Mouse (Mus musculus) midbrain, embryonic 10.5 days (tissue): ENCODE data around the gene Ptgdr2. TPM values are rescaled to one million over a fixed set of nuclear protein-coding genes. Genes with fewer than 3 reads are reported as not detected.
A peak's percentile ranks its signal among the peaks of the same experiment; 100 is the strongest.

Experiments used
- DNase-seq: peaks from one replicate; pipeline ENCODE4 v3.0.0-alpha.2; 2017; ENCODE audit warnings: low spot score
- H3K27ac ChIP-seq: fragments of 300-500 bp; sonication (generic); replicated peaks from 2 replicates; pipeline ENCODE4 v1.5.1; 2016; ENCODE audit warnings: mild to moderate bottlenecking
- H3K27me3 ChIP-seq: fragments of 300-500 bp; sonication (generic); 2 replicates; pipeline ENCODE4 v1.6.1; 2016; ENCODE audit warnings: low read depth, mild to moderate bottlenecking; ENCODE audit not compliant: poor library complexity, severe bottlenecking
- H3K36me3 ChIP-seq: fragments of 300-500 bp; sonication (generic); 2 replicates; pipeline ENCODE4 v1.6.1; 2016; ENCODE audit warnings: mild to moderate bottlenecking, moderate library complexity
- H3K4me1 ChIP-seq: fragments of 300-500 bp; sonication (generic); 2 replicates; pipeline ENCODE4 v1.6.1; 2016
- H3K4me3 ChIP-seq: fragments of 300-500 bp; sonication (generic); 2 replicates; pipeline ENCODE4 v1.5.1; 2016; ENCODE audit warnings: mild to moderate bottlenecking, moderate library complexity
- H3K9me3 ChIP-seq: fragments of 300-500 bp; sonication (generic); replicated peaks from 2 replicates; pipeline ENCODE4 v1.6.1; 2016; ENCODE audit warnings: mild to moderate bottlenecking
- WGBS: fragments of 180-500 bp; shearing (Covaris S2); methylation state at CpG from one replicate; pipeline ENCODE4 v1.1.7; 2016; 5-methylcytosine and 5-hydroxymethylcytosine counted together
- polyA plus RNA-seq: library from polyadenylated mRNA; unstranded; fragments of >200 nt; fragmentation: Nextera tagmentation; extraction: Ambion mirVana; gene quantifications from 2 replicates; pipeline ENCODE4 v1.2.1, GENCODE M21; 2016

Ptgdr2 gene
- polyA plus RNA-seq, 1 experiment from 2014 or later, result 0.04 TPM

- H3K9me3 ChIP-seq, result no peaks in the 10 kb centered on the region; the same call in 1 of the 2 replicates
- peak; percentile 87 for DNase-seq
- WGBS, result 16% methylated on average over 37 of the region's 37 CpGs
- H3K4me3 ChIP-seq, result peak overlapping the region; percentile 57
- H3K4me1 ChIP-seq, result peaks cover 22% of the 10 kb centered on the region
- H3K27ac ChIP-seq, result peak overlapping the region; percentile 91
- peaks cover 38% of the 10 kb centered on the region for H3K36me3 ChIP-seq
- peaks cover 41% of the 10 kb centered on the region for H3K27me3 ChIP-seq
These were observed 3.3 kb downstream of the Ptgdr2 start for GRCm38 (mm10) chr19:10940097-10940800.

DNA sequence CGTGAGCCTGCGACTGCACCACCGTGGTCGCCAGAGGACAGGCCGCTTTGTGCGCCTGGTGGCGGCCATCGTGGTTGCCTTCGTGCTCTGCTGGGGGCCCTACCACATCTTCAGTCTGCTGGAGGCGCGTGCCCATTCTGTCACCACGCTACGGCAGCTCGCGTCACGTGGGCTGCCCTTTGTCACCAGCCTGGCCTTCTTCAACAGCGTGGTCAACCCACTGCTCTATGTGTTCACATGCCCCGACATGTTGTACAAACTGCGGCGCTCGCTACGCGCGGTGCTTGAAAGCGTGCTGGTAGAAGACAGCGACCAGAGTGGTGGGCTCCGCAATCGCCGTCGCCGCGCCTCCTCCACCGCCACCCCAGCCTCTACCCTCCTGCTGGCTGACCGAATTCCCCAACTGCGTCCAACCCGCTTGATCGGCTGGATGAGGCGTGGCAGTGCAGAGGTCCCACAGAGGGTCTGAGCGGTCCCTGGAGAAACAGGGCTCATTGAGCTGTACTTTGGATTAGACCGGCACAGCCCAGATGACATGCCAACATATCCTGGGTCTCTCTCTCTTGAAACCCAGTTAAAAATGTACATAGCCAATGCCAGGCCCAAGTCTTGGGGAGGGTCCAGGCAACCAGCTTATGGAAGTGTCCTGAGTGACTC, 4.0 kb downstream of the Ptgdr2 start:
- Histone ChIP-seq H3K27me3 (peaks cover 41% of the 10 kb centered on the region), H3K4me3 (peak overlapping the region; percentile 57), H3K36me3 (peaks cover 44% of the 10 kb centered on the region), H3K27ac (peak overlapping the region; percentile 91), H3K4me1 (peaks cover 19% of the 10 kb centered on the region), H3K9me3 (no peaks in the 10 kb centered on the region; the same call in 1 of the 2 replicates)
- WGBS, result 1% methylated on average over 40 of the region's 40 CpGs
- DNase-seq, result peak; percentile 74

DNA sequence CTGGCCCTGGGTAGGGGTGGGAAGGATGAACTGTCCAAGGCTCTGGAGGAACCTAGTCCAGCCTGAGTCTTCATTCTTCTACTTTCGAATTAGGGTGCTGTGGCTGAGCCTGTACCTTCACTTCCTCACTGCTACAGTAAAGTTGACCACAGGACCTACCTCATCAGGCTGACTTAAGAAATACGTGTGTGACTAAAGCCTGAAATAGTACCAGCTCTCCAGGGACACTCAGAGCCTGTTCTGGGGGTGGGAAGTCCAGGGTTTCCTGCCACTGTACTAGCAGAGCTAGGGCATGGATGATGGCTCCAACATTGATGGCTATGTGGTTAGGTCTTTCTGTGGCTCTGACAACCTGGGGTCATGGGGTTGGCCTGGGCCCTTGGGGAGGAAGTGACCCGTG, 7.0 kb downstream of the Ptgdr2 start:
- WGBS, result 86% methylated on average over 3 of the region's 3 CpGs
- no peak for DNase-seq
- no peak overlapping the region for H3K27ac ChIP-seq
- no peaks in the 10 kb centered on the region for H3K9me3 ChIP-seq
- H3K36me3 ChIP-seq, result peaks cover 58% of the 10 kb centered on the region
- peaks cover 24% of the 10 kb centered on the region; the same call in 1 of the 2 replicates for H3K27me3 ChIP-seq
- H3K4me1 ChIP-seq, result peaks cover 43% of the 10 kb centered on the region
- H3K4me3 ChIP-seq, result no peak overlapping the region

DNA sequence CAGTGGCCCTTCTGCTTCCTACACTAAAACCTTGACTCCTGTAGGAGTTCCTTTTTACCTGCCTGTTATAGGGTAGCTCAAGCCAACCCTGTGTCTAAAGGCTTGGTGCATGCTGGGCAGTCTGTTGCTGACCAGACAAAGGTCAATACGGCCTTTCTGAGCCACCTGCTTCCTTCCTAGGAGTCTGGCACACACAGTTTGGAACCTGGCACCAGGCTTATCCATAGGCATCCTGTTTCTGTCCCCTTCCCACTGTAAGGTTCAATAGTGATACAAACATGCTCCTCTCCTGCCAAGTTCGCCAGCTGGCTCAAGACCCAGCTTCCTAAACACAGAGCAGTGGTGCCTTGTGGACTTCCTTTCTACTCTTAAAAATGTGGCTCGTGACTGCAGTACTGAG, 9.5 kb downstream of the Ptgdr2 start:
- no peak for DNase-seq
- Histone ChIP-seq H3K27me3 (peaks cover 9% of the 10 kb centered on the region; the same call in 1 of the 2 replicates), H3K36me3 (peaks cover 57% of the 10 kb centered on the region), H3K4me3 (peak overlapping the region; percentile 82), H3K27ac (no peak overlapping the region), H3K4me1 (peaks cover 39% of the 10 kb centered on the region), H3K9me3 (no peaks in the 10 kb centered on the region)
- WGBS, result 94% methylated on average over 3 of the region's 3 CpGs

DNA sequence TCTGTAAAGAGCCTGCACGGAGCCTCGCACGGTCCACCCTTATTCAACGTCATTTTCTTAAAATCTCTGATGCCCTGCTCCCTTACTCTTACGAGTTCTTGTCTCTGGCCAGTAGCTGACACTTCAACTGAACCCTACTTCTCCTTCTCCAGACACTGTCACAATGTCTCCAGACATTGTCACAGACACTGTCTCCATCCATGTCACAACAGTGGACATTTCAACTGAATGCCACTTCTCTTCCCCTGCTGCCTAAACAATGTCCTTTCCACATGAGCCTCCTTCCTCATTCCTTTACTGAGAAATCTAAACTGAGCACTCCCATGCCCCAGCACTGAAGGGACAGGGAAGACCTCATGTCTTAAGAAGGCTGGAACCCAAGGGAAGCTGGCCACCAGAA, 10.3 kb downstream of the Ptgdr2 start:
- Histone ChIP-seq H3K9me3 (no peaks in the 10 kb centered on the region), H3K36me3 (peaks cover 50% of the 10 kb centered on the region), H3K4me1 (peaks cover 44% of the 10 kb centered on the region), H3K27me3 (peaks cover 2% of the 10 kb centered on the region; the same call in 1 of the 2 replicates), H3K27ac (no peak overlapping the region), H3K4me3 (peak overlapping the region; percentile 82)
- 89% methylated on average over 5 of the region's 5 CpGs for WGBS
- DNase-seq, result no peak

DNA sequence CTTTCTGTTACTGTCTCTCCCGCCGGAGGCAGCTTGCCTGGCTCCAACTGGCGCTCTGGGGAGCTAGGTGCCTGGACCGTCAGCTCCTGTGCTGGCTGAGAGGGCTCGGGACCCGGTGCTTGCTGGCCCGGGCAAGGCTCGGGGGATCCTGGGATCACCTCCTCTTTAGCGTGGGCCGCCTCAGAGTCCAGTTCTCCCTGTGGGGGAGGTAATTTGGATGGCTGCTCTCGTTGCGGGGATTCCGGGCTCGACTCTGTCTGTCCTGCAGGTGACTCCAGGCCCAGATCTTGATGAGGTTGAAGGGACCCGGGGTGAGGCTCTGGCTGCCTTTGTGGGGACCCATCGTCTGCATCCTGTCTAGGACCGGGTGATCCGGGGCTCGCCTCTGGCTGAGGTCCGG, 11.5 kb downstream of the Ptgdr2 start:
- H3K4me3 ChIP-seq, result peak overlapping the region; percentile 82
- H3K27me3 ChIP-seq, result no peaks in the 10 kb centered on the region
- peaks cover 52% of the 10 kb centered on the region for H3K4me1 ChIP-seq
- no peak for DNase-seq
- no peaks in the 10 kb centered on the region for H3K9me3 ChIP-seq
- H3K36me3 ChIP-seq, result peaks cover 38% of the 10 kb centered on the region
- H3K27ac ChIP-seq, result peak overlapping the region; percentile 80
- WGBS, result 2% methylated on average over 20 of the region's 20 CpGs

DNA sequence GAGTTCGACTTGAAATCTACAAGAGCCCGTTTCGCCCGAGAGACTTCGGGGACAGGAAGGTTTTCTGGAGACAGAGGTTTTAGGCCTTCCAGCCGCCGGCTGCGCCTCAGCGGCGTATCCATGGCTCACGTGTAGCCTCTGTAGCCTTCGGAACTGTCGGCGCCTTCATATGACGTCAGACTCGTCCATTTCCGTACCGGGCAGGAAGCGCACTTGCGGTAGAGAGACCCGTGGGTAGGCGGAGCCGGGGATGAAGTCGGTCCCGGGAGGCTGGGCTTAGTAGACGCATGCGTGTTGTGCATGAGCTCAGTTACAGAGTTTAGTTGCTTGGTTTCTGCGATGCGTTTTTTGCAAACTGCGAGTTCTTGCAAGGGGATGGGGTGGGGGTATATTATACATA, 12.2 kb downstream of the Ptgdr2 start, which contains the start of gene Ccdc86:
Gene Ccdc86 (minus strand): TSS at position 155 of the 400 bp plus-strand sequence.
- Histone ChIP-seq H3K36me3 (peaks cover 31% of the 10 kb centered on the region), H3K4me3 (peak within 1 kb of the TSS; percentile 82), H3K9me3 (no peaks in the 10 kb centered on the region), H3K27me3 (no peaks in the 10 kb centered on the region), H3K27ac (peak within 1 kb of the TSS; percentile 80), H3K4me1 (peaks cover 52% of the 10 kb centered on the region)
- WGBS, result under 1% methylated on average over 30 of the region's 30 CpGs
- peak; percentile 99 for DNase-seq

DNA sequence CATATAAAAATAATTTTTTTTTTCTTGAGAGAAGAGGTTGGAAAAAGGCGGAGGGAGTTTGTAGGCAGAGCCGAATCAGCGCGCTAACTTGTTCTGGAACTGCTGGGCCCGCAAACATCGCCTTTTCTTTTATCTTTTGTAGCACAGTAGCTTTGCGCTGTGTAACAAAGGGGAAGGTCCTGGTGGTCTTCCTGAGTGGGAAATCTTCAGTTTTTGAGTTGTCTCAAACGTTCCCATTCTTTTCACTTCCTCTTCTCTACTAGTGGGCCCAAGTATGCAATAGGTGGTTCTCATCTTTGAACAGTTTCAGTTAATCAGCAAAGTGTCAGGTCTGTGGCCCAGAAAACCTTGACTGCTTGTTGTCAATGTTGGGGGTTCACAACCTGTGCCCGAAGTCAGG, 12.6 kb downstream of the Ptgdr2 start:
- Histone ChIP-seq H3K36me3 (peaks cover 26% of the 10 kb centered on the region), H3K4me3 (peak overlapping the region; percentile 82), H3K27ac (peak overlapping the region; percentile 80), H3K27me3 (no peaks in the 10 kb centered on the region), H3K9me3 (no peaks in the 10 kb centered on the region), H3K4me1 (peaks cover 52% of the 10 kb centered on the region)
- 32% methylated on average over 9 of the region's 9 CpGs for WGBS
- no peak for DNase-seq

DNA sequence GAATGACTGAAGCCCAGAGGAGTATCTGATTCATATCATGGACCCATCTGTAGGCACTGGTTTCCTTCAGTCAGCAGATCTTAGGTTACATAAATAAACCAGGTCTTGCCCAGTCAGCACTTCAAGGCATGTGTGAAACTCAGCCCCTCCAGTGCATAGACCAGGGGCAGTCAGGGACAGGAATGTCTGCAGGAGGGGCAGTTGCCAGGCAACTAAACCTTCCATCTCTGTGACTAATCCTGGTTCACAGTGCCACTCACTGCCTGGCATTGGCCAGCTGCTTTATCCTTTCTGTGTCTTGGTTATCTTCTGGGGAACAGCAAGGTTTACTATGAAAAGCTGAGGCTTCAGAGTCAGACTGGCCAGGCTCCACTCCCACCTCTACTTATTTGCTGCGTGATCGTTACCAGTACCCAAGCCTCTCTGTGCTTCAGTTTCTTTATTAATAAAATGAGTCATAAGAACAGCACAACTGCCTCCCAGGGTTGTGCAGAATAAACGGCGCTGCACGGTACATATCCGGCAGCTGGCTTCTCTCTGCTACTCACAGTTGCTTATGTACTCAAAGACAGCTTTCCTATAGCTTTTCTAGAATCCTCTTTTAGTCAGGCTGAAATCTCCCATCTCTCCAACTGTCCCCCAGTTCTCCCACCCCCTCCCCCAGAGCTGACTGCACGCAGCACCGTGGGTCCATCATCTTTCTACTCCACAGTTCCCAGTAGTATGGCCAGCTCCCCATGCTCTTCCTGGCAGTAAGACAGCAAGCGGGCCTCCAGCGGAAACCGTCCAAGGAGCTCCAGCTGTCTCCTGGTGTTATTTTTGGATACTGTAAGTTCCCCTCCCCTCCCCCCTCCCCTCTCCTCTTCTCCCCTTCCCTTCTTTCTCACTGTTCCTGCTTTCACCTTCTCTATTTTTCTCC, 15.3 kb downstream of the Ptgdr2 start:
- WGBS, result 73% methylated on average over 11 of the region's 11 CpGs
- H3K27ac ChIP-seq, result 0 out of 2 replicates have a peak overlapping the region, but pooled peaks have one; percentile 0
- no peaks in the 10 kb centered on the region for H3K9me3 ChIP-seq

GRCm38 (mm10) chr19:10959085-10959977, 22.4 kb downstream of the Ptgdr2 start:
- Histone ChIP-seq H3K27me3 (no peaks in the 10 kb centered on the region), H3K4me3 (no peak overlapping the region), H3K27ac (no peak overlapping the region), H3K4me1 (peaks cover 5% of the 10 kb centered on the region), H3K36me3 (no peaks in the 10 kb centered on the region), H3K9me3 (no peaks in the 10 kb centered on the region)
- DNase-seq, result peak; percentile 36
- 39% methylated on average over 11 of the region's 11 CpGs for WGBS

More for the DNA sequence above, 15.3 kb downstream of the Ptgdr2 start:
- Histone ChIP-seq H3K36me3 (no peaks in the 10 kb centered on the region), H3K4me1 (peaks cover 41% of the 10 kb centered on the region), H3K4me3 (no peak overlapping the region), H3K27me3 (no peaks in the 10 kb centered on the region)
- peak; percentile 40 for DNase-seq

DNA sequence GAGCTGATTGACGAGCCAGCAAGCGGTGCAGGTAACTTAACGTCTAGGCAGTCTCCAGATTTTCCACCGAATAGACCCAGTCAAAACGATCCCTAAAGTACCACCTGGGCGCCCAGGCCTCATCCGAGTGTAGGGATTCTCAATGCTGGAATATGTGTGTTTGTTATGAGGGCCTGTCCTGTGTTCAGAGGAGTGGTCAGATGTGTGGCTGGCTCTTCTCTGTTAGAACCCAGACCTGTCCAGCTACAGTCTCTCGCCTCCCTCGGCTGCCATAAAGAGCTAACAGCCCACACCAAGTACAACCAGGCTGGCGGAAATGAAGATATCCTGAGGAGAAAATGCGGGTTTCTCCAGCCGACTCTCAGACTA, 23.0 kb downstream of the Ptgdr2 start:
- DNase-seq, result no peak
- H3K27me3 ChIP-seq, result no peaks in the 10 kb centered on the region
- peaks cover 5% of the 10 kb centered on the region for H3K4me1 ChIP-seq
- WGBS, result 52% methylated on average over 12 of the region's 12 CpGs
- H3K27ac ChIP-seq, result no peak overlapping the region
- no peaks in the 10 kb centered on the region for H3K9me3 ChIP-seq
- no peaks in the 10 kb centered on the region for H3K36me3 ChIP-seq
- no peak overlapping the region for H3K4me3 ChIP-seq
